Mouse (Mus musculus): ENCODE results near the gene E130116L18Rik. TPM values are rescaled to one million over a fixed set of nuclear protein-coding genes. Genes with fewer than 3 reads are reported as not detected.
"Not testable (repeated sequence)": the region's sequence is repeated elsewhere in the genome, so short reads cannot be mapped to it uniquely, and the experiment has no call there.

E130116L18Rik gene
- polyA plus RNA-seq, 1 experiment from 2014 or later: not detected

- not testable (repeated sequence) for H3K36me3 ChIP-seq (ENCODE audit: control insufficient read depth, insufficient read depth, low read length); H3K27me3 ChIP-seq (ENCODE audit: control insufficient read depth, insufficient read depth, low read length); H3K27ac ChIP-seq (ENCODE audit: low read depth, low read length); H3K4me1 ChIP-seq (ENCODE audit: control insufficient read depth, insufficient read depth, low read length); H3K4me2 ChIP-seq; H3K9ac ChIP-seq (ENCODE audit: low read length); DNase-seq (ENCODE audit: low spot score, missing footprints); ATAC-seq (ENCODE audit: low FRiP score); H3K4me3 ChIP-seq (ENCODE audit: low read depth, low read length); H3K9me3 ChIP-seq (ENCODE audit: control insufficient read depth, low read length)
- 91% methylated on average over 5 of the region's 5 CpGs for WGBS
These were observed 45.0 kb downstream of the E130116L18Rik start for GRCm38 (mm10) chr5:25177937-25178336.

Other genes starting within 250 kb of the E130116L18Rik start
- 59.8 and 62.1 TPM in 2 replicates for gene Prkag2, start 122.5 kb downstream of the E130116L18Rik start, polyA plus RNA-seq (2014; fragmentation: Nextera tagmentation; extraction: Ambion mirVana)
- gene Galntl5, start 41.7 kb downstream of the E130116L18Rik start, polyA plus RNA-seq (2014; fragmentation: Nextera tagmentation; extraction: Ambion mirVana): not detected in 2 replicates
- 40.3 and 41.3 TPM in 2 replicates for gene Galnt11, start 1.2 kb downstream of the E130116L18Rik start, polyA plus RNA-seq (2014; fragmentation: Nextera tagmentation; extraction: Ambion mirVana)

All from midbrain, embryonic 11.5 days (tissue).